Mouse (Mus musculus): ENCODE measurements around the gene Olfm2. TPM values are rescaled to one million over a fixed set of nuclear protein-coding genes. Genes with fewer than 3 reads are reported as not detected.

Gene Olfm2
- total RNA-seq, 2 experiments from 2014 or later: 3.3 to 6.4 TPM

- no peak for DNase-seq
These were observed 801 bp downstream of the Olfm2 start for GRCm38 (mm10) chr9:20745129-20745966.

GRCm38 (mm10) chr9:20743946-20744738 lies 2.0 kb downstream of the Olfm2 start:
- peak; percentile 44 for DNase-seq

GRCm38 (mm10) chr9:20740407-20740806 lies 5.7 kb downstream of the Olfm2 start:
- peak; percentile 88 for DNase-seq

GRCm38 (mm10) chr9:20738251-20738999 lies 7.7 kb downstream of the Olfm2 start:
- DNase-seq: no peak

GRCm38 (mm10) chr9:20737227-20737626 lies 8.9 kb downstream of the Olfm2 start:
- no peak for DNase-seq

GRCm38 (mm10) chr9:20734692-20735091 lies 11.5 kb downstream of the Olfm2 start:
- no peak for DNase-seq

- no peak for DNase-seq
These were observed 14.4 kb downstream of the Olfm2 start for GRCm38 (mm10) chr9:20731797-20732196.

- DNase-seq: no peak
These were observed 16.7 kb downstream of the Olfm2 start for GRCm38 (mm10) chr9:20729451-20729850.

- peak; percentile 80 for DNase-seq
These were observed 18.5 kb downstream of the Olfm2 start for GRCm38 (mm10) chr9:20727601-20728113.

GRCm38 (mm10) chr9:20726859-20727600 lies 19.1 kb downstream of the Olfm2 start:
- DNase-seq: peak; percentile 34

- DNase-seq: no peak
These were observed 19.9 kb downstream of the Olfm2 start for GRCm38 (mm10) chr9:20726134-20726858.

- peak; percentile 74 for DNase-seq
These were observed 24.6 kb downstream of the Olfm2 start for GRCm38 (mm10) chr9:20721582-20721981.

GRCm38 (mm10) chr9:20715332-20715731 lies 30.8 kb downstream of the Olfm2 start:
- no peak for DNase-seq

- no peak for DNase-seq
These were observed 32.6 kb downstream of the Olfm2 start for GRCm38 (mm10) chr9:20713478-20713987.

- DNase-seq: no peak
These were observed 33.1 kb downstream of the Olfm2 start for GRCm38 (mm10) chr9:20712934-20713477.

GRCm38 (mm10) chr9:20710471-20710870 lies 35.7 kb downstream of the Olfm2 start:
- peak; percentile 58 for DNase-seq

GRCm38 (mm10) chr9:20705981-20706380 lies 40.2 kb downstream of the Olfm2 start:
- no peak for DNase-seq

GRCm38 (mm10) chr9:20705420-20705819 lies 40.7 kb downstream of the Olfm2 start:
- no peak for DNase-seq

GRCm38 (mm10) chr9:20703832-20704380 lies 42.2 kb downstream of the Olfm2 start:
- peak; percentile 21 for DNase-seq

- no peak for DNase-seq
These were observed 48.7 kb downstream of the Olfm2 start for GRCm38 (mm10) chr9:20697466-20697865.

All from adrenal gland, postnatal 10 days (tissue).